Mouse (Mus musculus): ENCODE data around the gene Tiam2.

- TF ChIP-seq CTCF (IDR thresholded peaks at IDR 0.05; ENCODE audit: control insufficient read depth, insufficient read depth, low read length) = no peak
- TF ChIP-seq POLR2A (IDR thresholded peaks at IDR 0.05; ENCODE audit: borderline replicate concordance, control insufficient read depth, low read depth, low read length) = no peak
Observed at GRCm38 (mm10) chr17:3436841-3437515, 110.6 kb downstream of the Tiam2 start.

All from bone marrow, adult 2 months (tissue).